Mouse (Mus musculus) limb, embryonic 13.5 days (tissue): ENCODE results near the gene Klf6. TPM values are rescaled to one million over a fixed set of nuclear protein-coding genes. Genes with fewer than 3 reads are reported as not detected.

Experiments used
- ATAC-seq: fragments of 200-750 bp; cut with Nextera tagmentation; 2 replicates; pipeline ENCODE4 v1.8.0; 2017; ENCODE audit warnings: low read depth, moderate number of reproducible peaks, moderate TSS enrichment; ENCODE audit not compliant: low FRiP score
- H3K27ac ChIP-seq: fragments of 300-500 bp; sonication (generic); 2 replicates; pipeline ENCODE4 v1.5.1; 2015; ENCODE audit warnings: inconsistent platforms, mild to moderate bottlenecking, moderate library complexity
- H3K27me3 ChIP-seq: fragments of 300-500 bp; sonication (generic); 2 replicates; pipeline ENCODE4 v1.6.1; 2015; ENCODE audit warnings: mild to moderate bottlenecking, inconsistent platforms
- H3K36me3 ChIP-seq: fragments of 300-500 bp; sonication (generic); 2 replicates; pipeline ENCODE4 v1.6.1; 2015; ENCODE audit warnings: inconsistent platforms, mild to moderate bottlenecking, moderate library complexity
- H3K4me1 ChIP-seq: fragments of 300-500 bp; sonication (generic); 2 replicates; pipeline ENCODE4 v1.6.1; 2015; ENCODE audit warnings: inconsistent platforms
- H3K4me2 ChIP-seq: fragments of 300-500 bp; sonication (generic); replicated peaks from 2 replicates; pipeline ENCODE4 v1.6.1; 2015; ENCODE audit warnings: inconsistent platforms, mild to moderate bottlenecking, moderate library complexity
- H3K4me3 ChIP-seq: fragments of 300-500 bp; sonication (generic); 2 replicates; pipeline ENCODE4 v1.5.1; 2015; ENCODE audit warnings: moderate library complexity, mild to moderate bottlenecking, inconsistent platforms
- H3K9ac ChIP-seq: fragments of 300-500 bp; sonication (generic); 2 replicates; pipeline ENCODE4 v1.6.1; 2015; ENCODE audit warnings: mild to moderate bottlenecking, inconsistent platforms
- H3K9me3 ChIP-seq: fragments of 300-500 bp; sonication (generic); 2 replicates; pipeline ENCODE4 v1.6.1; 2016; ENCODE audit warnings: inconsistent platforms
- WGBS: fragments of 180-500 bp; shearing (Covaris S2); methylation state at CpG from one replicate; pipeline ENCODE4 v1.1.7; 2015; 5-methylcytosine and 5-hydroxymethylcytosine counted together
- polyA plus RNA-seq: library from polyadenylated mRNA; unstranded; fragments of >200 nt; fragmentation: Nextera tagmentation; extraction: Ambion mirVana; gene quantifications from 2 replicates; pipeline ENCODE4 v1.2.1, GENCODE M21; 2015

Gene Klf6
- polyA plus RNA-seq: 71.4 and 79.0 TPM in 2 replicates

DNA sequence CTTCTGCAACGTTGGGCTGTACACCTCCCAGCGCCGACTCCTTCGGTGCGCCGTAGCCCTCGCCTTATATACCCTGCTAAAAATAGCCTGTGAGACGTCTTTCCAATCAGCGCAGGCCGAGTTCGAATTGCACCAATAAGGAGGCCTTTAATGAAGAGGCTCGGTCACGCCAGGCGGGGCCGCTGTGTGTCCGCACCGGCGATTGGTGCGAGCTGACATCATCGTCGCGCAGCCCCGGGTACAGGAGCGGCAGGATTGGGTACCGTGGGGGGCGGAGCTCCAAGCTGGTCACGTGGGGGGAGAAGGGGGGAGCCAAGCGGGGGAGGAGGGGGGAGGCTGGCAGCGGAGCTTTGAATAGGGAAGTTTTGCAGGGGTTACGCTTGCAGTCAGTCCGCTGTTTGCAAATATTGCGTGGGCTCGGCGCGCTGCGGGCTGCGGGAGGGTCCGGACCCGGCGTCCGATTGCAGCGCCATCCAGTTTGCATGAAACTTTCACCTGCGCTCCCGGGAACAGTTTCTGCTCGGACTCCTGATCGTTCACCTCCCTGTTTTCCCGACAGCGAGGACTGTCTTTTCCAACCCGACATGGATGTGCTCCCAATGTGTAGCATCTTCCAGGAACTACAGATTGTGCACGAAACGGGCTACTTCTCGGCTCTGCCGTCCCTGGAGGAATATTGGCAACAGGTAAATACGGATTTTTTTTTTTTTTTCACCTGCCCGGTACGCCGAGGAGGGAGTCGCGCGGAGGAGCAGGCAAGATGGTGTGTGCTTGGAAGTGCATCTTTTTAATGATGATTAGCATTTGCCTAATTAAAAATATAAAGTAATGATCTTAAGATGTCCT is at the start of gene Klf6:
TSS of gene Klf6 (plus strand) at position 326 of the 846 bp plus-strand sequence.
- H3K27ac ChIP-seq: peak within 1 kb of the TSS; percentile 98
- H3K9me3 ChIP-seq: no peaks in the 10 kb centered on the region
- ATAC-seq: peak; percentile 100
- H3K36me3 ChIP-seq: peaks cover 18% of the 10 kb centered on the region
- peak within 1 kb of the TSS; percentile 70 for H3K4me3 ChIP-seq
- H3K27me3 ChIP-seq: no peaks in the 10 kb centered on the region
- peak within 1 kb of the TSS; percentile 87 for H3K9ac ChIP-seq
- WGBS: under 1% methylated on average over 58 of the region's 60 CpGs
- H3K4me1 ChIP-seq: peaks cover 23% of the 10 kb centered on the region
- H3K4me2 ChIP-seq: peak within 1 kb of the TSS; percentile 71

- H3K4me2 ChIP-seq: no peak overlapping the region
- no peak overlapping the region for H3K9ac ChIP-seq
- no peaks in the 10 kb centered on the region for H3K4me1 ChIP-seq
- H3K27me3 ChIP-seq: no peaks in the 10 kb centered on the region
- no peak overlapping the region for H3K4me3 ChIP-seq
- no peak for ATAC-seq
- H3K27ac ChIP-seq: no peak overlapping the region
- 90% methylated on average over 9 of the region's 9 CpGs for WGBS
- no peaks in the 10 kb centered on the region for H3K36me3 ChIP-seq
- H3K9me3 ChIP-seq: no peaks in the 10 kb centered on the region
Measured at GRCm38 (mm10) chr13:5813433-5813832, 47.8 kb upstream of the Klf6 start.

- no peak overlapping the region for H3K4me3 ChIP-seq
- H3K27me3 ChIP-seq: no peaks in the 10 kb centered on the region
- no peak overlapping the region for H3K9ac ChIP-seq
- no peak overlapping the region for H3K4me2 ChIP-seq
- H3K9me3 ChIP-seq: no peaks in the 10 kb centered on the region
- 84% methylated on average over 3 of the region's 3 CpGs for WGBS
- no peaks in the 10 kb centered on the region for H3K4me1 ChIP-seq
- no peak overlapping the region for H3K27ac ChIP-seq
- ATAC-seq: no peak
- H3K36me3 ChIP-seq: no peaks in the 10 kb centered on the region
Measured at GRCm38 (mm10) chr13:5817250-5817649, 44.0 kb upstream of the Klf6 start.

- H3K27ac ChIP-seq: no peak overlapping the region
- WGBS: 66% methylated on average over 3 of the region's 3 CpGs
- ATAC-seq: no peak
- H3K4me1 ChIP-seq: no peaks in the 10 kb centered on the region
- H3K36me3 ChIP-seq: no peaks in the 10 kb centered on the region
- H3K4me2 ChIP-seq: no peak overlapping the region
- no peak overlapping the region for H3K4me3 ChIP-seq
- H3K9ac ChIP-seq: no peak overlapping the region
- no peaks in the 10 kb centered on the region for H3K9me3 ChIP-seq
- no peaks in the 10 kb centered on the region for H3K27me3 ChIP-seq
Measured at GRCm38 (mm10) chr13:5819173-5819572, 42.1 kb upstream of the Klf6 start.

DNA sequence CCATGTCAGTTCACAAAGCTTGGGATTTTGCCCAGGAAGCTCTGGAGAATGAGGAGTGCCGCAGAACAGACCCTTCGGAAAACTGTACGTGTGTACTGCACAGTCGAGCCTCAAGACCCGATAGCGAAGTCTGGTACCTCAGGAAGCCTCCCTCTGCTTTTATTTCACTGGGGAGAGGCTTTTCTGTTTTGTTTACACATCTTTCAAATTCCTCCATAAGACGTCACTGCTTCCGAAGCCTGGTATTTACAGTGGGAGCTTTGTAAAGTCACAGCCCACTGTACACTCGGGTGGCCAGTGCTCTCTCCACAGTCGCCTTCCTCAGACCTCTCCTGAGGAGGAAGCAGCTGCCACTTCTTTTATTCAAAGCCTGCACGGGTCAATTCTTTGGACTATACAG is 38.7 kb upstream of the Klf6 start:
- 53% methylated on average over 11 of the region's 11 CpGs for WGBS
- Histone ChIP-seq H3K4me2 (peak overlapping the region; percentile 21; the same call in 1 of the 2 replicates), H3K27ac (no peak overlapping the region), H3K9me3 (no peaks in the 10 kb centered on the region), H3K9ac (no peak overlapping the region), H3K36me3 (no peaks in the 10 kb centered on the region), H3K4me1 (peaks cover 12% of the 10 kb centered on the region), H3K4me3 (no peak overlapping the region), H3K27me3 (no peaks in the 10 kb centered on the region)
- no peak for ATAC-seq

DNA sequence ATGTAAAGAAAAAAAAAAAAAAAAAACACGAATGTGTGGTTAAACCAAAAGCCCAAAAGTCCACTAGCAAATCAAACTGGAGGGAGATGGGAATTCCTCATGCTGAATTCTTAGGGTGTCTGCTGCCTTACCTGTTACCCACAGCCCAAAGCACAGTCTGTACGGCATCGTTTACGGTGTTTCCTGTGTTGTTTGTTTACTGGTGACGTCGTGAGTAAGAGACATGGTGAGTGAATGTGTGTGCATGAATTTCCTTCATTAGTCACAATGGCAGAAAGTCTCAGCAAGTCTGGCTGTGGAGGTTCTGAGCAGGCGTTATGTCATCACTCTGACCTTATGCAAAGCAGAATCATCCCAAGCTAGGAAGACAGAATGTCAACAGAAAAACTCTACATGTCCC is 38.1 kb upstream of the Klf6 start:
- Histone ChIP-seq H3K36me3 (no peaks in the 10 kb centered on the region), H3K4me3 (no peak overlapping the region), H3K9ac (no peak overlapping the region), H3K27ac (no peak overlapping the region), H3K27me3 (no peaks in the 10 kb centered on the region), H3K9me3 (no peaks in the 10 kb centered on the region), H3K4me1 (peaks cover 12% of the 10 kb centered on the region), H3K4me2 (no peak overlapping the region)
- 81% methylated on average over 7 of the region's 7 CpGs for WGBS
- ATAC-seq: no peak

- WGBS: 60% methylated on average over 8 of the region's 8 CpGs
- no peak for ATAC-seq
Measured at GRCm38 (mm10) chr13:5824189-5824815, 37.0 kb upstream of the Klf6 start.

DNA sequence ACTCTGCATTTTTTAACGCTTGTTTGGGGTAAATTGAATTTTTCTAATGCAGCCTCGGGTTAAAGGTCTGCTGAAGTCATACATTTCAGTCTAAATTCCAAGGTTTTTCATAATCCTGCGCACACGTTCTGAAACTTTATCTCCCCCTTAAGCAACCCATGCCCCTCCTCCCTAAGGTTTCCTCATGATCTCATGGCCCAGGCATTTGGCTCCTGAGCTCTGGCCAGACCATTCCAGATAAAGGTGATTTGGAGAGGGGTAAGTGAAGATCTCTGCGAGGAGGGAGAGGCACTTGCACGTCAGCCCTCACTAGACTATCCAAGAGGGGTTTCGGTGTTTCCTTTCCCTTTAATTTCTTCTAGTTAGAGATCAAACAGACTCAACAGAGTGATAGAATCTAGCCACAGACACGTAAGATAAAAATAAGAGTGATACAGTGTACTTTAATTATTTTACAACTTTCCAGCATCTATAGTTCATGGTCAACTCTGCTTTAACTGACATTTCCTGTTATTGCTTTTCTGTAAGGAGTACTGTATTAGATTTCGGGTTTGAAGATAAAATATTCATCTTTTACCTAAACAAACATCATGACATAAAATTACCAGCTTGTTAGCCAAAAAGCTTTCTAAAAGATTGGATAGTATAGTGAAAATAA is 35.0 kb upstream of the Klf6 start:
- ATAC-seq: peak; percentile 66
- 37% methylated on average over 9 of the region's 9 CpGs for WGBS
- H3K4me2 ChIP-seq: peak overlapping the region; percentile 31
- H3K9ac ChIP-seq: no peak overlapping the region
- H3K27ac ChIP-seq: no peak overlapping the region
- H3K4me3 ChIP-seq: no peak overlapping the region
- peaks cover 12% of the 10 kb centered on the region for H3K4me1 ChIP-seq
- no peaks in the 10 kb centered on the region for H3K9me3 ChIP-seq
- no peaks in the 10 kb centered on the region for H3K36me3 ChIP-seq
- H3K27me3 ChIP-seq: no peaks in the 10 kb centered on the region

More at GRCm38 (mm10) chr13:5824189-5824815, 37.0 kb upstream of the Klf6 start:
- Histone ChIP-seq H3K9me3 (no peaks in the 10 kb centered on the region), H3K4me3 (no peak overlapping the region), H3K27ac (no peak overlapping the region), H3K9ac (no peak overlapping the region), H3K4me2 (no peak overlapping the region), H3K27me3 (no peaks in the 10 kb centered on the region), H3K4me1 (peaks cover 12% of the 10 kb centered on the region), H3K36me3 (no peaks in the 10 kb centered on the region)

- H3K4me2 ChIP-seq: no peak overlapping the region
Measured at GRCm38 (mm10) chr13:5831976-5832375, 29.3 kb upstream of the Klf6 start.

DNA sequence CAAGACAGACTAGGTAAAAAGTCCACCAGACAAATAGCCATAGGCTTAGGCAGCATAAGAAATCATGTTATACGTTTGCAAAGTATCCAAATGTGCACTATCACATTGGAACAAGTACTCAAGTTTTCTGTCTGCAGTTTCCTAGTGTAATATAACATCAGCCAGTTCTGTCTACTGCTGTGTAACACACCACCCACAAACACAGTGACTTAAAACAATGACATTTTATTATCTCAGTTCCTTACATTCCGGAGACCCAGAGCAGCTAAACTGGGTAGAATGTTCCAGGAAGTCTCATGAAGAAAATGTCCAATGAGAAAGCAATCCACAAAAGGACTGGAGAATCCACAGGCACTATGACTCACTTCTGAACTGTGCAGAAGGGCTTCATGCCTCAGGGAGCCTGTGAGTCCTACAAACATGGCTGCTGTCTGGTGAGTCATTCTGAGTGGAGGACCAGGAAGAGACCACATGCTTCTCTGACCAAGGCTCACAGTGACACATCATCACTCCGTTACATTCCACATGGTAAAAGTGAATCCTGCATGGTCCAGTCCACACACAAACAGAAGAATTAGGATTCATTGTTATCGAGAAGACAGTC is 24.0 kb upstream of the Klf6 start:
- whole genome bisulfite sequencing: 85% methylated on average over 4 of the region's 4 CpGs
- H3K36me3 ChIP-seq: no peaks in the 10 kb centered on the region
- H3K4me1 ChIP-seq: no peaks in the 10 kb centered on the region
- H3K9me3 ChIP-seq: no peaks in the 10 kb centered on the region
- H3K4me2 ChIP-seq: no peak overlapping the region
- no peak overlapping the region for H3K9ac ChIP-seq
- H3K4me3 ChIP-seq: no peak overlapping the region
- ATAC-seq: no peak
- H3K27me3 ChIP-seq: no peaks in the 10 kb centered on the region
- no peak overlapping the region for H3K27ac ChIP-seq

More at GRCm38 (mm10) chr13:5831976-5832375, 29.3 kb upstream of the Klf6 start:
- Histone ChIP-seq H3K27me3 (no peaks in the 10 kb centered on the region), H3K9me3 (no peaks in the 10 kb centered on the region), H3K4me1 (no peaks in the 10 kb centered on the region), H3K36me3 (no peaks in the 10 kb centered on the region), H3K4me3 (no peak overlapping the region), H3K9ac (no peak overlapping the region), H3K27ac (no peak overlapping the region)
- WGBS: 11% methylated on average over 7 of the region's 7 CpGs
- ATAC-seq: no peak

GRCm38 (mm10) chr13:5841418-5841817 is 19.9 kb upstream of the Klf6 start:
- ATAC-seq: no peak
- Histone ChIP-seq H3K4me3 (no peak overlapping the region), H3K27me3 (no peaks in the 10 kb centered on the region), H3K4me1 (no peaks in the 10 kb centered on the region; the same call in 1 of the 2 replicates), H3K9ac (no peak overlapping the region), H3K27ac (no peak overlapping the region), H3K36me3 (no peaks in the 10 kb centered on the region), H3K9me3 (no peaks in the 10 kb centered on the region), H3K4me2 (no peak overlapping the region)
- whole genome bisulfite sequencing: 94% methylated on average over 6 of the region's 6 CpGs

DNA sequence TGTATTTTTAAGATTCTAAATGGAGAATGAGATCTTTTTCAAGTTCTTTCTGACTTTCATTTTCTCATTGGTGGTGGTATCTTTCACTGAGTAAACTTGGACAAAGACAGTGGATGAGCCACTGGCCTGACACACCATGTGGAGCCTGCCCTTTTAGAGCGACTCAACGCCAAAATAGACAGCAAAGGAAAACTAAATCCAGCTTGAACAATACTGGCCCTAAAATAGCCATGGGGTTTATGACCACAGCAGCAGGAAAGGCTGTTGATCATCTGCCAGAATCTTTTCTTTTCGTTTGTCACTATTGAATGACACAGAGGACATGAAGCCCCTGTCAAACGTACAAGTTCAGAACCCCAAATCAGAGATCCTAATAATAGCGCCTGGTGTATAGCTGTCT is 18.4 kb upstream of the Klf6 start:
- Histone ChIP-seq H3K4me2 (no peak overlapping the region), H3K9me3 (no peaks in the 10 kb centered on the region), H3K4me3 (no peak overlapping the region), H3K9ac (no peak overlapping the region), H3K36me3 (no peaks in the 10 kb centered on the region), H3K4me1 (no peaks in the 10 kb centered on the region; the same call in 1 of the 2 replicates), H3K27me3 (no peaks in the 10 kb centered on the region), H3K27ac (no peak overlapping the region)
- no peak for ATAC-seq
- WGBS: 80% methylated on average over 5 of the region's 5 CpGs
